Mouse (Mus musculus) ES-E14 (cell line): ENCODE measurements around the gene Nudt7.

ENCODE experiments used
- CHD2 ChIP-seq: IDR thresholded peaks from 2 replicates; pipeline ENCODE4 v1.6.1; 2014; ENCODE audit warnings: mild to moderate bottlenecking, low read depth, low read length, inconsistent platforms
- HCFC1 ChIP-seq: IDR thresholded peaks from 2 replicates; pipeline ENCODE4 v1.6.1; 2012; ENCODE audit warnings: low read length, inconsistent platforms, borderline replicate concordance; ENCODE audit not compliant: insufficient read depth
- ZNF384 ChIP-seq: IDR thresholded peaks from 2 replicates; pipeline ENCODE4 v1.6.1; 2012; ENCODE audit warnings: low read depth, low read length, inconsistent platforms

GRCm38 (mm10) chr8:114117439-114117838 is 15.9 kb upstream of the Nudt7 start:
- no peak for TF ChIP-seq HCFC1
- TF ChIP-seq CHD2 = no peak
- no peak for TF ChIP-seq ZNF384
